Mouse (Mus musculus): ENCODE results near the gene Gm49661.

- TF ChIP-seq POLR2A (IDR thresholded peaks at IDR 0.05; ENCODE audit: control insufficient read depth, low read depth, low read length) (no peak), CTCF (IDR thresholded peaks at IDR 0.05; ENCODE audit: control insufficient read depth, insufficient read depth, insufficient replicate concordance, low read depth, low read length) (no peak)
These were observed 47.6 kb downstream of the Gm49661 start for GRCm38 (mm10) chr8:84921596-84921995.
